Mouse (Mus musculus) liver, embryonic 16.5 days (tissue): Measurements from ENCODE around the gene Pde9a. TPM values are rescaled to one million over a fixed set of nuclear protein-coding genes. Genes with fewer than 3 reads are reported as not detected.

Experiments used
- ATAC-seq: fragments of 200-750 bp; cut with Nextera tagmentation; 2 replicates; pipeline ENCODE4 v1.8.0; 2017; ENCODE audit warnings: low read depth, mild to moderate bottlenecking, moderate number of reproducible peaks, moderate library complexity
- H3K27ac ChIP-seq: fragments of 300-500 bp; sonication (generic); 2 replicates; pipeline ENCODE4 v1.5.1; 2014; ENCODE audit warnings: mild to moderate bottlenecking, low read length
- H3K27me3 ChIP-seq: fragments of 300-500 bp; sonication (generic); 2 replicates; pipeline ENCODE4 v1.6.1; 2014; ENCODE audit warnings: low read depth, low read length, mixed read lengths; ENCODE audit not compliant: control insufficient read depth, insufficient read depth
- H3K36me3 ChIP-seq: fragments of 300-500 bp; sonication (generic); 2 replicates; pipeline ENCODE4 v1.6.1; 2014; ENCODE audit warnings: mild to moderate bottlenecking; ENCODE audit not compliant: control insufficient read depth, insufficient read depth
- H3K4me1 ChIP-seq: fragments of 300-500 bp; sonication (generic); 2 replicates; pipeline ENCODE4 v1.6.1; 2014; ENCODE audit warnings: low read depth, low read length, mixed read lengths; ENCODE audit not compliant: control insufficient read depth
- H3K4me2 ChIP-seq: fragments of 300-500 bp; sonication (generic); 2 replicates; pipeline ENCODE4 v1.6.1; 2014; ENCODE audit warnings: low read depth, low read length, mixed read lengths
- H3K4me3 ChIP-seq: fragments of 300-500 bp; sonication (generic); 2 replicates; pipeline ENCODE4 v1.5.1; 2014; ENCODE audit warnings: low read depth, mild to moderate bottlenecking, low read length
- H3K9ac ChIP-seq: fragments of 300-500 bp; sonication (generic); 2 replicates; pipeline ENCODE4 v1.6.1; 2014; ENCODE audit warnings: low read depth, low read length
- H3K9me3 ChIP-seq: fragments of 300-500 bp; sonication (generic); replicated peaks from 2 replicates; pipeline ENCODE4 v1.6.1; 2016; ENCODE audit warnings: low read length; ENCODE audit not compliant: control insufficient read depth
- WGBS: fragments of 180-500 bp; shearing (Covaris S2); extraction: QIAGEN DNeasy Blood & Tissue Kit; methylation state at CpG from one replicate; pipeline ENCODE4 v1.1.7; 2014; ENCODE audit not compliant: insufficient replicate concordance; 5-methylcytosine and 5-hydroxymethylcytosine counted together
- polyA plus RNA-seq: library from polyadenylated mRNA; unstranded; fragments of >200 nt; fragmentation: Nextera tagmentation; extraction: Ambion mirVana; gene quantifications from 2 replicates; pipeline ENCODE4 v1.2.1, GENCODE M21; 2015

Pde9a gene
- polyA plus RNA-seq, 1 experiment from 2014 or later, result 4.0 TPM

DNA sequence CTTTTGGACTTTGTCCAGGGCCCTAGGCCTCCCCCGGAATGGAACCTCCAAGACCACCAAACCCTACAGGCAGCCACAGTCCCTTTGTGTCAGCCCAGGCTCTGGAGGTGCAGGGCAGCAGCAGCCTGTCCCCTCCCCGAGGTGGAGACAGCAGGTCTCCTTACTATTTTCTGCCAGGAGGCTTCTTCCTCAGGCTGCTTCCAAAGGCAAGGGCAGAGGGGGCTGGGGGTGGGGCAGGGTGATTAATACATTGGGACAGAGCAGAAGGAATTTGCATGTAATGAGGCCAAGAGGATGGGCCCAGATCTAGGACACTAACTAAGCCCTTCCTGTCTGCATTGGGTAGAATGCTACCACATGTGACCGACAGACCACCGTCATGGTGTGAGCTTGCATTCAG lies 74.4 kb downstream of the Pde9a start:
- Histone ChIP-seq H3K4me3 (no peak overlapping the region), H3K4me2 (no peak overlapping the region), H3K36me3 (no peaks in the 10 kb centered on the region), H3K9me3 (no peaks in the 10 kb centered on the region), H3K27ac (no peak overlapping the region), H3K9ac (no peak overlapping the region), H3K27me3 (no peaks in the 10 kb centered on the region), H3K4me1 (no peaks in the 10 kb centered on the region)
- 51% methylated on average over 4 of the region's 4 CpGs for WGBS
- ATAC-seq, result no peak

DNA sequence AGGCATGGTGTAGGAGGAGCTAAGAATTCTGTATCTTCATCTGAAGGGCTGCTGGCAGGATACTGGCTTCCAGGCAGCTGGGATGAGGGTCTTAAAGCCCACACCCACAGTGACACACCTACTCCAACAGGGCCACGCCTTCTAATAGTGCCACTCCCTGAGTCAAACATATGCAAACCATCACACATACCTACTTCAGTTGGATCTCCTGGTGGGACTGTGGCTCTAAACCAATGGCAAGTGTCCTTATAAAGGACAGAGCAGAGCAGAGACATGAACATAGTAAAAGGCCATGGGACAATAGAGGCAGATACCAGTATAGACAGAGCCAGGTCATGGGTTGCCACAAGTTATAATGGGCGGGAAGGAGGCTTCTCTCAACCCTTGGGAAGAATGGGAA lies 76.5 kb downstream of the Pde9a start:
- Histone ChIP-seq H3K4me1 (no peaks in the 10 kb centered on the region), H3K27me3 (no peaks in the 10 kb centered on the region), H3K4me3 (no peak overlapping the region), H3K27ac (no peak overlapping the region), H3K36me3 (no peaks in the 10 kb centered on the region; the same call in 1 of the 2 replicates), H3K9ac (no peak overlapping the region), H3K4me2 (no peak overlapping the region), H3K9me3 (no peaks in the 10 kb centered on the region)
- WGBS, result 47% methylated on average over 2 of the region's 2 CpGs
- no peak for ATAC-seq

DNA sequence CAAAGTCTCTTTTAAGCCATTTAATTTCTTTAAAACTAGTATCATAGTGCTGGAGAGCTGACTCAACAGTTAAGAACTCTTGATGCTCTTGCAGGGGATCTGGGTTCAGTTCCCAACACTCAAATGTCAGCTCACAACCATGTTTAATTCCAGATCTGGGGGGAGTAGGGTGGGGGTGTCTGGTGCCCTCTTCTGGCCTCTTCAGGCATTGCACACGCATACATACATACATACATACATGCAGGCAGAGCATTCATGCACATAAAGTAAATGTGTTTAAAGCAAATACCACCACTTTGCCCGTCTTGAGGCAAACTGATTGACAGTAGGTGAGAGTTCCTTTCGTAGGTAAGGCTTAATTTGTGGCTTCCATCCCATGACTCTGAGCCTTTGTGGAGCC lies 80.8 kb downstream of the Pde9a start:
- H3K4me1 ChIP-seq, result no peaks in the 10 kb centered on the region
- H3K27ac ChIP-seq, result no peak overlapping the region
- no peak overlapping the region for H3K9ac ChIP-seq
- no peak overlapping the region for H3K4me3 ChIP-seq
- no peaks in the 10 kb centered on the region for H3K9me3 ChIP-seq
- no peaks in the 10 kb centered on the region for H3K27me3 ChIP-seq
- WGBS, result 59% methylated on average over 3 of the region's 3 CpGs
- no peaks in the 10 kb centered on the region; the same call in 1 of the 2 replicates for H3K36me3 ChIP-seq
- ATAC-seq, result no peak
- no peak overlapping the region for H3K4me2 ChIP-seq

DNA sequence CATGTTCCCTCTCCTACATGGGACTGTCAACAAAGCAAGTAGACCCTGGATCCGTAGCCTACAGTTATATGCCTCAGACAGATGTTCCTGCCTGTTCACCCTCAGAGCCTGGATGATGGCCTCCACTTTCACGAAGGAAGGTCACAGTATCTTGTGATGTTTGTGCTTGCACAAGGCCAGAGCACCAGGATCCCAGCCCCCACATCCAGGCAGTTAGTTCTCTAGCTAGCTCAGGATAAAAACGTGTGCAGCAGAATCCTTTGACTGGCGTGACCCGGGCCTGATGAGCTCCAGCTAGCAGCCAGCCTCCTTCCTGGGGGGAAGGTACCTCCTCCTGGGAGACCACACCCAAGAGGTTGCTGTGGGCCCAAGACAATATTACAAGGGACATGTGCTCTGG lies 82.5 kb downstream of the Pde9a start:
- Histone ChIP-seq H3K4me2 (no peak overlapping the region), H3K4me3 (no peak overlapping the region), H3K36me3 (no peaks in the 10 kb centered on the region; the same call in 1 of the 2 replicates), H3K27ac (no peak overlapping the region), H3K4me1 (no peaks in the 10 kb centered on the region), H3K9me3 (no peaks in the 10 kb centered on the region), H3K9ac (no peak overlapping the region), H3K27me3 (no peaks in the 10 kb centered on the region)
- 38% methylated on average over 5 of the region's 5 CpGs for WGBS
- no peak for ATAC-seq

DNA sequence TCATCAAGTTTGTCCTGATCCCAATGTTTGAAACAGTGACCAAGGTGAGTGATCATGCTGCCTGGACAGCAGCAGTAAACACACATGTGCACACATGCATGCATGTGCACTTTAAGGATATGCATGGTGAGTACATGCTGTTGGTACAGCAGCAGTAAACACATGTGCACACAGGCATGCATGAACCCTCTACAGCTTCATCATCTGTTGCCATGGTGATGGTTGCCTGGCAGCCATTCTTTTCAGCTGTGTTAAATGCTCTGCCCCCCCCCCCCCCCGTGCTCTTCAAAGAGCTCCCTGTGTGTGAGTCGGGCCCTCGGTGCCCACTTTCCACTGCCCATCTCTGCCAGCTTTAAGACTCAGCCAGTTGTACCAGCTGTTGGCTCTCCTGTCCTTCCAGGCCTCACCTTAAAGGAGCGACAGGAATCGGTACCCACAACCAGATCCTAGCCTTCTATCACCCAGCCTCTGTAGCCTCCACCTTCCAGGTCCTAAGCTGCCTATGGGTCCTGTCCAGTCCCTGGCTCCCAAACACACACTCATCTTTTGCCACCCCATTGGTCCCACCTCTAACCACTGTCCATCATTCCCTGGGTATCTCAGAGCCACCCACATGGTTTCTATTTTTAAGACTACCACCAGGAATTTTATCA lies 84.9 kb downstream of the Pde9a start:
- Histone ChIP-seq H3K9me3 (no peaks in the 10 kb centered on the region), H3K4me2 (no peak overlapping the region), H3K4me1 (no peaks in the 10 kb centered on the region), H3K27me3 (no peaks in the 10 kb centered on the region), H3K9ac (no peak overlapping the region), H3K36me3 (no peaks in the 10 kb centered on the region; the same call in 1 of the 2 replicates), H3K4me3 (no peak overlapping the region), H3K27ac (no peak overlapping the region)
- no peak for ATAC-seq
- 65% methylated on average over 5 of the region's 5 CpGs for WGBS

DNA sequence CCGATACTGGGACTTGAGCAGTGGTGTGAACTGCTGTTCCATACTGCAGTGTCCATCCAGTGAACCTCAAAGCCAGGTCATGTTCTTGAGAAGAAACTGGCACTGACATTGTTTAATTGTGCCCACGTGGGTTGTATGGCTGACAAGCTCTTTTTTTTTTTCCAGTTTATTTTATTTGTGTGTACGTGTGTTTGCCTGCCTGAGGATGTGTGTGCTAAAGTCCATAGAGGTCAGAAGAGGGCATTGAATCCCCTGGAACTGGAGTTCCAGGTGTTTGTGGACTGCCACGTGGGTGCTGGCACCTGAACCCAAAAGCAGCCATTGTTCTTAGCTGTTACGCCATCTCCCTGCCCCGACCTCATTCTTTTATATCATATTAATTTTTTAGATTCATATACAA lies 88.4 kb downstream of the Pde9a start:
- no peak overlapping the region for H3K27ac ChIP-seq
- H3K27me3 ChIP-seq, result no peaks in the 10 kb centered on the region
- H3K4me2 ChIP-seq, result no peak overlapping the region
- H3K9ac ChIP-seq, result no peak overlapping the region
- H3K36me3 ChIP-seq, result no peaks in the 10 kb centered on the region
- peaks cover 3% of the 10 kb centered on the region; the same call in 1 of the 2 replicates for H3K4me1 ChIP-seq
- no peak overlapping the region for H3K4me3 ChIP-seq
- ATAC-seq, result peak; percentile 45; the same call in 1 of the 2 replicates
- 54% methylated on average over 6 of the region's 6 CpGs for WGBS
- no peaks in the 10 kb centered on the region for H3K9me3 ChIP-seq

DNA sequence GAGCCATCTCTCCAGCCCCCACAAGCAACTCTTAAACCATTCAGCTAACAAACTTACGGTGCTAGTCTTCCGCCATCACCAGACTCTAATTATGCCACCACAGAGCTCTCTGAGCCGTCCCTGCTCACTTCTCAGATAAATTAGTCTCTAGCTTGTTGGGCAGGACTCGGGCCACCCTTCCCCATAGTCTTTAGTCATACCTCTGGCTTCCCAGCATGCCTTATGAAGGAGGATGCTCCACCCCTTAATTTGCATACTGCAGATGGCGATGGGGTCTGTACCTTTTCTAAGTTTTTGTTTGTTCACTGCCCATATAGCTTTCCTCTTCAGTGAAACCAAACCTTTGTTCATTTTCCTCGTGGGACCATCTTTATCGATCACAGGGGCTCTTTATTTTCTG lies 92.6 kb downstream of the Pde9a start:
- peaks cover 3% of the 10 kb centered on the region; the same call in 1 of the 2 replicates for H3K4me1 ChIP-seq
- H3K9me3 ChIP-seq, result no peaks in the 10 kb centered on the region
- 62% methylated on average over 7 of the region's 7 CpGs for WGBS
- no peak overlapping the region for H3K4me3 ChIP-seq
- ATAC-seq, result no peak
- no peaks in the 10 kb centered on the region for H3K27me3 ChIP-seq
- no peak overlapping the region for H3K4me2 ChIP-seq
- H3K9ac ChIP-seq, result no peak overlapping the region
- H3K27ac ChIP-seq, result no peak overlapping the region
- no peaks in the 10 kb centered on the region for H3K36me3 ChIP-seq

DNA sequence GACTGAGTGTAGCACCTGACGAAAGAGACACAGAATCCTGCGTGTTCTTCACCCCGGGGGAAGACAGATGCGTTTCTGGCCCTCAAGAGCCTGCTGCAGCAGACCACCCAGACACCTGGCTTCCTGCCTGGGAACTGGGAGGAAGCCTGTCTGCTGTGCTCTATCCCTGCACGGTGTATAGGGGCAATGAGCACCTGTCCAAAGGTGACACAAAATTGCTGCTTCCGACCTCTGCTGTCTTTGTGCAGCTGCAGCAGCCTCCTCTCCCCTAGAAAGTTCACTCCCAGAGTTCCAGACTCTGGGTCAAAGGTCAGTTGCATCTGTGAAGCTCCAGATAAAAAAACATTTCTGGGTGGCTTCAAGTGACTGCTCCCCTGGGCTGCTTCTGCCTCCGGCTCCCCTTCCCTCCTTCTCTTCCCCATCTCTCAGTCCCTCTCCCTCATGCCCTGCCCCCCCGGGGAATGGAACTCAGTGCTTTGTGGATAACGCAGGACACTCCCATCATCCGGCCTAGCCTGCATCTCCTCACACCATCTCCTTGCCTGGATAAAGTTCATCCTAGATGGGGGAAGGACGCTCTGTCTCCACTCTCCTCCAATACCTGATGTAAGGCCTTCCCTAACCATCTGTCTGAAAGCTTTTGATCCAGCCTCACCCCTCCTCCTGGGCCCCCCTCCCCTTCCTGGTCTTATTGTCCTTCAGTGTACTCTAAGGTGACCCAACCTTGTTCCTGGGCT lies 93.3 kb downstream of the Pde9a start:
- Histone ChIP-seq H3K9me3 (no peaks in the 10 kb centered on the region), H3K4me3 (no peak overlapping the region), H3K27ac (no peak overlapping the region), H3K4me2 (no peak overlapping the region), H3K36me3 (no peaks in the 10 kb centered on the region), H3K27me3 (no peaks in the 10 kb centered on the region), H3K9ac (no peak overlapping the region), H3K4me1 (peaks cover 3% of the 10 kb centered on the region; the same call in 1 of the 2 replicates)
- ATAC-seq, result 0 out of 2 replicates have a peak, but pooled peaks have one; percentile 32
- 52% methylated on average over 11 of the region's 11 CpGs for WGBS

DNA sequence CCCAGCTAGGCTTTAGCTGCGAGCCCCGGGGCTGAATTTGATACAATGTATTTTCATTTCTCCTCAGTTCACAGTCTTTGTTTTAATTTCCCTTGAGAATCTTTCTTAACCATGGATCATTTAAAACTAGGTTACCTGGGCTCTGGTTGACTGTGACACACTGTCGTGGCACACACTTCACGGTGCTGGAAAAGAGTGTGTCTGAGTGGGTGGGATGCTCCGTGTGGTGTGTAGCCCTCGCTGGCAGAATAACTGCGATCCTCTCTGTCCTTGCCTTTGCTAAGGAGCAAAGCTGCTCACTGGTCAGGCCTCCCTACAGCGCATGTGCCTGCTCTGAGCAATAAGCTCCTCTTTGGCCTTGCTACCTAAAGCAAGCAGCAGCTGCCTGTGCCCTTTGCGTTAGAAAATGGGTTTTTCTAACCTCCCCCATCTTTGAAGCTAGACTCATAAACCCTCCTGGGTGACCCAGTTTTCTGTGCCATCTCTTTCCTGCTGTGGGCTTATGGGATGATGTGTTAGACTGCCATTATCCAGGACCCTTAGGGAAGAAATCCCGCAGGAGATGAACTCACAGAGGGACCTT lies 100.7 kb downstream of the Pde9a start:
- H3K36me3 ChIP-seq, result no peaks in the 10 kb centered on the region
- no peaks in the 10 kb centered on the region for H3K9me3 ChIP-seq
- no peak overlapping the region for H3K4me2 ChIP-seq
- H3K27ac ChIP-seq, result no peak overlapping the region
- no peak overlapping the region for H3K9ac ChIP-seq
- no peaks in the 10 kb centered on the region; the same call in 1 of the 2 replicates for H3K4me1 ChIP-seq
- no peak overlapping the region for H3K4me3 ChIP-seq
- 67% methylated on average over 10 of the region's 10 CpGs for WGBS
- no peak for ATAC-seq
- no peaks in the 10 kb centered on the region for H3K27me3 ChIP-seq
